9 mouse cellular contexts compared by ENCODE assay signal in the genomic region with DNA sequence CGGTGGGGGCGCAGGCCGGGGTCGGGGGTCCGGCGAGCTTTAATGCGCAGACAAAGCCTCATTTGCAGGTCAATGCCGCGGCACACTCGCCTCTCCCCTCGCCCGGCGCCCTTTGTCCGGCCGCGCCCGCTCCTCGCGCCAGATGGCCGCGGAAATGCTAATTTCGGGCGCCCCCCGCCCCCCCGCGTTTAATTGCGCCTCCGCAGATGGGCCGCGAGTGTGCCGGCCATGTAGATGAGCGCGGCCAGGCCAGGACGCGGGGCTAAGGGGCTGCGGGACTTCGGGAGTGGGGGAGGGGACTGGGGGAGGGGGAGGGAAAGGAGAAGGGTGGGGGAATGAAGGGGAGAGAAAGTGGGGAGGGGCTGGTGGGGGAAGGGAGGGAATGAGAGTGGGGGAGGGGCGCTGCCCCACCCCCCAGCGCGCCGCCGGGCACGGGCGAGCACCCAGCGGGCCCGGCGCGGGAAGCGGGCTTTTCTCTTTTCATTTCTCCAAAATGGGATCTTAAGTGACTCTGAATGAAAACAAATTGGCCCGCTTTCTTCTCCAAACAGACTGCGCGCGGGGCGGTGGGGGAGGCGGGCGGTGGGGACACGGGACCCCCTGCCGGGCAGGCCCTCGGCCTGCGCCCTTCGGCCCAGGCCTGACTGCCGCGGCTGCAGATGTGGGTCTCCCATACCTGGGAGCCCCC. TPM values are rescaled to one million over a fixed set of nuclear protein-coding genes. Genes with fewer than 3 reads are reported as not detected.
A peak's percentile ranks its signal among the peaks of the same experiment; 100 is the strongest.
DNase-seq lines count a peak whose midpoint lies in the region; ATAC-seq and TF ChIP-seq lines count a peak whose summit lies in the region.
"Had no signal": no experiment of that assay in that cellular context is flagged by ENCODE, and none has a peak within 500 bp of the region (broad histone marks: within the 10 kb centered on the region; RNA-seq: fewer than 3 reads in every experiment).

No protein-coding gene starts in this region.

- peak overlapping the region; percentile 57 for H3K4me3 ChIP-seq in heart, embryonic 11.5 days (ENCODE audit: low read depth, low read length)
- peak overlapping the region; percentile 44 for H3K4me3 ChIP-seq in hindbrain, embryonic 12.5 days
- H3K4me3 ChIP-seq in liver, embryonic 15.5 days (replicated peaks): peak overlapping the region; percentile 39
- H3K4me3 ChIP-seq in cerebellum, adult 2 months (replicated peaks; ENCODE audit: insufficient read depth, low read depth, low read length): no peak overlapping the region

- TF ChIP-seq POLR2A in cerebellum, adult 2 months (IDR thresholded peaks at IDR 0.05; ENCODE audit: borderline replicate concordance, insufficient read depth, low read length): no peak

- peak overlapping the region; percentile 92 for H3K4me2 ChIP-seq in heart, embryonic 11.5 days
- H3K4me2 ChIP-seq in hindbrain, embryonic 12.5 days (replicated peaks): peak overlapping the region; percentile 74
- peak overlapping the region; percentile 59 for H3K4me2 ChIP-seq in liver, embryonic 15.5 days

- peaks cover 10% of the 10 kb centered on the region; the same call in 1 of the 2 replicates for H3K27me3 ChIP-seq in heart, embryonic 11.5 days (ENCODE audit: control insufficient read depth, insufficient read depth, low read length)
- peaks cover 24% of the 10 kb centered on the region for H3K27me3 ChIP-seq in hindbrain, embryonic 12.5 days
- H3K27me3 ChIP-seq in liver, embryonic 15.5 days: peaks cover 81% of the 10 kb centered on the region
- H3K27me3 ChIP-seq in cerebellum, adult 2 months (ENCODE audit: control insufficient read depth, insufficient read depth, low read length): peaks cover 1% of the 10 kb centered on the region; the same call in 1 of the 2 replicates

- under 1% methylated on average over 62 of the region's 63 CpGs for WGBS in heart, embryonic 11.5 days (ENCODE audit: insufficient replicate concordance)
- WGBS in hindbrain, embryonic 12.5 days: under 1% methylated on average over 48 of the region's 63 CpGs
- WGBS in liver, embryonic 15.5 days (ENCODE audit: insufficient replicate concordance): 6% methylated on average over 62 of the region's 63 CpGs
- 6% methylated on average over 61 of the region's 63 CpGs for WGBS in cerebellum, adult 2 months

- intact Hi-C loops in heart, postnatal 36 days (cut with DNase I): no loop called here

- TF ChIP-seq CTCF in cerebellum, adult 2 months (IDR thresholded peaks at IDR 0.05; ENCODE audit: borderline replicate concordance, insufficient read depth, low read depth, low read length): no peak

- H3K36me3 ChIP-seq in heart, embryonic 11.5 days (ENCODE audit: control insufficient read depth, insufficient read depth, low read length): no peaks in the 10 kb centered on the region
- H3K36me3 ChIP-seq in hindbrain, embryonic 12.5 days: no peaks in the 10 kb centered on the region
- H3K36me3 ChIP-seq in liver, embryonic 15.5 days (replicated peaks): no peaks in the 10 kb centered on the region
- H3K36me3 ChIP-seq: G1E had no signal

- ATAC-seq in heart, embryonic 11.5 days (replicated peaks; ENCODE audit: insufficient number of reproducible peaks, low FRiP score, low TSS enrichment): no peak
- peak; percentile 83 for ATAC-seq in hindbrain, embryonic 12.5 days (ENCODE audit: low FRiP score)
- 0 out of 2 replicates have a peak, but pooled peaks have one; percentile 9 for ATAC-seq in liver, embryonic 15.5 days (ENCODE audit: insufficient read depth)
- ATAC-seq in megakaryocyte progenitor cell, adult 5-6 weeks (replicated peaks; ENCODE audit: poor library complexity): no peak

- no peak for DNase-seq in heart, postnatal 36 days
- peak; percentile 68 for DNase-seq in embryo, embryonic 10 days (ENCODE audit: low spot score)
- no peak for DNase-seq in ovary, postnatal 14 days (ENCODE audit: low spot score)
- DNase-seq in cerebellum, adult 2 months: no peak

- H3K4me1 ChIP-seq in heart, embryonic 11.5 days (ENCODE audit: control insufficient read depth, insufficient read depth, low read length): peaks cover 7% of the 10 kb centered on the region; the same call in 1 of the 2 replicates
- peaks cover 29% of the 10 kb centered on the region for H3K4me1 ChIP-seq in hindbrain, embryonic 12.5 days
- no peaks in the 10 kb centered on the region; the same call in 1 of the 2 replicates for H3K4me1 ChIP-seq in liver, embryonic 15.5 days (replicated peaks)
- H3K4me1 ChIP-seq in cerebellum, adult 2 months (ENCODE audit: control insufficient read depth, insufficient read depth, low read length): peaks cover 10% of the 10 kb centered on the region

- H3K9ac ChIP-seq in heart, embryonic 11.5 days (ENCODE audit: low read depth, low read length): peak overlapping the region; percentile 88
- H3K9ac ChIP-seq in hindbrain, embryonic 12.5 days: peak overlapping the region; percentile 68
- no peak overlapping the region for H3K9ac ChIP-seq in liver, embryonic 15.5 days

- peak overlapping the region; percentile 50 for H3K27ac ChIP-seq in heart, embryonic 11.5 days (ENCODE audit: low read depth, low read length)
- H3K27ac ChIP-seq in hindbrain, embryonic 12.5 days: peak overlapping the region; percentile 80
- H3K27ac ChIP-seq in liver, embryonic 15.5 days (replicated peaks): no peak overlapping the region
- H3K27ac ChIP-seq in cerebellum, adult 2 months (ENCODE audit: insufficient read depth, low read length): no peak overlapping the region

- no peaks in the 10 kb centered on the region for H3K9me3 ChIP-seq in heart, embryonic 11.5 days (replicated peaks; ENCODE audit: control insufficient read depth, low read length)
- H3K9me3 ChIP-seq in hindbrain, embryonic 12.5 days (replicated peaks): no peaks in the 10 kb centered on the region
- no peaks in the 10 kb centered on the region for H3K9me3 ChIP-seq in liver, embryonic 15.5 days (replicated peaks)
- H3K9me3 ChIP-seq: G1E had no signal

RNA-seq across cellular contexts. Expression of gene Cdkn1c, which starts 22.8 kb away (rescaled TPM):
- 1,643 and 1,679 TPM in 2 replicates for polyA plus RNA-seq in heart, embryonic 11.5 days (2014; fragmentation: Nextera tagmentation; extraction: Ambion mirVana)
- 10 to 100 TPM; 30.8 to 44.2 TPM for total RNA-seq in heart, postnatal 36 days (2021)
- polyA plus RNA-seq in hindbrain, embryonic 12.5 days (2016; fragmentation: Nextera tagmentation; extraction: Ambion mirVana): 1,001 and 1,276 TPM in 2 replicates
- 182 and 216 TPM in 2 replicates for polyA plus RNA-seq in liver, embryonic 15.5 days (2015; fragmentation: Nextera tagmentation; extraction: Ambion mirVana)
- total RNA-seq in megakaryocyte progenitor cell, adult 5-6 weeks (2015): 0.61 and 0.79 TPM in 2 replicates
- total RNA-seq in megakaryocyte progenitor cell, adult 5-6 weeks (2017): 0.41 and 0.58 TPM in 2 replicates
- 8.2 and 12.4 TPM in 2 replicates for polyA plus RNA-seq in cerebellum, adult 2 months (2012; rRNA removed)
- total RNA-seq: G1E had no signal

RNA-seq across cellular contexts. Expression of gene Slc22a18, which starts 35.5 kb away (rescaled TPM):
- polyA plus RNA-seq in heart, embryonic 11.5 days (2014; fragmentation: Nextera tagmentation; extraction: Ambion mirVana): 0.52 and 0.87 TPM in 2 replicates
- under 1 TPM; 0.33 to 0.54 TPM for total RNA-seq in heart, postnatal 36 days (2021)
- 0.63 and 0.72 TPM in 2 replicates for polyA plus RNA-seq in hindbrain, embryonic 12.5 days (2016; fragmentation: Nextera tagmentation; extraction: Ambion mirVana)
- polyA plus RNA-seq in liver, embryonic 15.5 days (2015; fragmentation: Nextera tagmentation; extraction: Ambion mirVana): 12.9 and 16.3 TPM in 2 replicates
- 0.12 and 1.5 TPM in 2 replicates for total RNA-seq in megakaryocyte progenitor cell, adult 5-6 weeks (2015)
- total RNA-seq in megakaryocyte progenitor cell, adult 5-6 weeks (2017): 0.64 TPM in 1 of 2 replicates, not detected in the other
- polyA plus RNA-seq in cerebellum, adult 2 months (2012; rRNA removed): 0.87 and 0.90 TPM in 2 replicates

Comparison
In these comparisons a context has a peak if more than half of its experiments do, and no peak if none do; other contexts are left out.
1. ATAC-seq: peak in hindbrain, embryonic 12.5 days (single experiment) and liver, embryonic 15.5 days (single experiment); none in heart, embryonic 11.5 days (single experiment) and megakaryocyte progenitor cell, adult 5-6 weeks (single experiment).
2. H3K27ac ChIP-seq: peak in heart, embryonic 11.5 days (single experiment) and hindbrain, embryonic 12.5 days (single experiment); none in liver, embryonic 15.5 days (single experiment) and cerebellum, adult 2 months (single experiment).
3. RNA of gene Cdkn1c, which starts 22.8 kb away (polyA plus RNA-seq): 1,643 to 1,679 TPM in heart, embryonic 11.5 days, 1,001 to 1,276 TPM in hindbrain, embryonic 12.5 days and 182 to 216 TPM in liver, embryonic 15.5 days; 8.2 to 12.4 TPM in cerebellum, adult 2 months; every median in the first group is over 10 times any median in the second.
4. Peak in every context shown above with its lines, with median percentiles within 50 percentile points of each other: H3K4me2 ChIP-seq.